Mouse (Mus musculus) thymus, adult 2 months (tissue): ENCODE results near the gene Gm20388.

Experiments
- CTCF ChIP-seq: fragments of 200-500 bp; IDR thresholded peaks from 2 replicates; pipeline ENCODE4 v1.5.1; 2012; ENCODE audit warnings: mild to moderate bottlenecking, control low read depth, low read length, moderate library complexity, borderline replicate concordance; ENCODE audit not compliant: control insufficient read depth, poor library complexity, insufficient read depth; ENCODE audit errors: extremely low read depth
- POLR2A ChIP-seq: fragments of 200-500 bp; IDR thresholded peaks from 2 replicates; pipeline ENCODE4 v1.6.1; 2012; ENCODE audit warnings: mild to moderate bottlenecking, low read length, control low read depth, moderate library complexity; ENCODE audit not compliant: control insufficient read depth, poor library complexity, insufficient read depth; ENCODE audit errors: extremely low read depth

GRCm38 (mm10) chr8:122764790-122765474 lies 2854.3 kb downstream of the Gm20388 start:
- TF ChIP-seq CTCF = no peak
- TF ChIP-seq POLR2A = no peak
